Comparison of ENCODE assay signal across 7 mouse cellular contexts in the genomic region with DNA sequence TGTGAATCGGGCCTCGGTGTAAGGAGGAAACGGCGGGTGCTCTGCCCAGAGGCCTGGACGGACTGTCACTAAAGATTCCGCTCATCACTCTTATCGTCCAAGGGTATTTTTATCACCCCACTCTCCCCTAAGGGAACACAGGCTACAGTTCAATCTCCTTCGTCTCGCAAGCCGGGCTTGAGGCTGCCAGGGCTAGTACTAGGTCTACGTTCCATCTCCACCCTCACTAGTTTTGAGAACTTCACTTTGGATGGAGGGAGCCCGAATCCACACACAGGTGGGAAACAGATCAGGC. TPM values are rescaled to one million over a fixed set of nuclear protein-coding genes. Genes with fewer than 3 reads are reported as not detected.
DNase-seq lines count a peak whose midpoint lies in the region; ATAC-seq lines count a peak whose summit lies in the region.

No protein-coding gene starts in this region.

- peak overlapping the region; percentile 93 for H3K9ac ChIP-seq in lung, embryonic 16.5 days (ENCODE audit: low read length)
- peak overlapping the region; percentile 97 for H3K9ac ChIP-seq in limb, embryonic 15.5 days
- peak overlapping the region; percentile 76 for H3K9ac ChIP-seq in stomach, embryonic 15.5 days

- peaks cover 63% of the 10 kb centered on the region for H3K36me3 ChIP-seq in lung, embryonic 16.5 days (ENCODE audit: control insufficient read depth, insufficient read depth, low read length)
- H3K36me3 ChIP-seq in forebrain, embryonic 10.5 days (replicated peaks) = peaks cover 83% of the 10 kb centered on the region
- peaks cover 81% of the 10 kb centered on the region for H3K36me3 ChIP-seq in limb, embryonic 15.5 days
- peaks cover 71% of the 10 kb centered on the region for H3K36me3 ChIP-seq in stomach, embryonic 15.5 days

- peak overlapping the region; percentile 84 for H3K4me3 ChIP-seq in lung, embryonic 16.5 days (ENCODE audit: low read length)
- H3K4me3 ChIP-seq in forebrain, embryonic 10.5 days = peak overlapping the region; percentile 89
- peak overlapping the region; percentile 97 for H3K4me3 ChIP-seq in limb, embryonic 15.5 days
- peak overlapping the region; percentile 70 for H3K4me3 ChIP-seq in stomach, embryonic 15.5 days (replicated peaks)

- 4% methylated on average over 12 of the region's 12 CpGs for WGBS in lung, embryonic 16.5 days
- WGBS in forebrain, embryonic 10.5 days = 13% methylated on average over 12 of the region's 12 CpGs
- 7% methylated on average over 12 of the region's 12 CpGs for WGBS in limb, embryonic 15.5 days
- WGBS in stomach, embryonic 15.5 days = 5% methylated on average over 12 of the region's 12 CpGs

- H3K4me2 ChIP-seq in lung, embryonic 16.5 days (ENCODE audit: low read depth, low read length) = peak overlapping the region; percentile 86
- peak overlapping the region; percentile 82 for H3K4me2 ChIP-seq in limb, embryonic 15.5 days
- H3K4me2 ChIP-seq in stomach, embryonic 15.5 days = peak overlapping the region; percentile 85

- peak overlapping the region; percentile 96 for H3K27ac ChIP-seq in lung, embryonic 16.5 days (ENCODE audit: low read length)
- peak overlapping the region; percentile 95 for H3K27ac ChIP-seq in forebrain, embryonic 10.5 days
- peak overlapping the region; percentile 98 for H3K27ac ChIP-seq in limb, embryonic 15.5 days
- peak overlapping the region; percentile 93 for H3K27ac ChIP-seq in stomach, embryonic 15.5 days

- intact Hi-C loops in left cerebral cortex, postnatal 14 days (cut with DNase I) = no loop called here

- H3K27me3 ChIP-seq in lung, embryonic 16.5 days (ENCODE audit: control insufficient read depth, insufficient read depth, low read depth, low read length) = no peaks in the 10 kb centered on the region
- H3K27me3 ChIP-seq in forebrain, embryonic 10.5 days (ENCODE audit: poor library complexity, severe bottlenecking) = no peaks in the 10 kb centered on the region
- H3K27me3 ChIP-seq in limb, embryonic 15.5 days = no peaks in the 10 kb centered on the region
- H3K27me3 ChIP-seq in stomach, embryonic 15.5 days (replicated peaks) = no peaks in the 10 kb centered on the region

- no peaks in the 10 kb centered on the region for H3K9me3 ChIP-seq in lung, embryonic 16.5 days (ENCODE audit: control insufficient read depth, low read length)
- no peaks in the 10 kb centered on the region for H3K9me3 ChIP-seq in forebrain, embryonic 10.5 days
- no peaks in the 10 kb centered on the region for H3K9me3 ChIP-seq in limb, embryonic 15.5 days
- H3K9me3 ChIP-seq in stomach, embryonic 15.5 days = no peaks in the 10 kb centered on the region

- peaks cover 12% of the 10 kb centered on the region for H3K4me1 ChIP-seq in lung, embryonic 16.5 days (replicated peaks; ENCODE audit: control insufficient read depth, insufficient read depth, low read length)
- peaks cover 27% of the 10 kb centered on the region for H3K4me1 ChIP-seq in forebrain, embryonic 10.5 days
- peaks cover 24% of the 10 kb centered on the region for H3K4me1 ChIP-seq in limb, embryonic 15.5 days
- peaks cover 19% of the 10 kb centered on the region for H3K4me1 ChIP-seq in stomach, embryonic 15.5 days

- no peak; the same call in 1 of the 2 replicates for ATAC-seq in lung, embryonic 16.5 days (ENCODE audit: low read depth)
- ATAC-seq in limb, embryonic 15.5 days (ENCODE audit: insufficient number of reproducible peaks, low FRiP score, low TSS enrichment, low read depth) = no peak
- no peak for ATAC-seq in stomach, embryonic 15.5 days (ENCODE audit: insufficient read depth, low FRiP score, low read depth)

- DNase-seq in lung, postnatal 4 days = no peak
- DNase-seq in forebrain, embryonic 10.5 days (ENCODE audit: extremely low spot score, low spot score) = no peak
- no peak for DNase-seq in embryo, embryonic 9.5 days (ENCODE audit: extremely low spot score)
- no peak for DNase-seq in left cerebral cortex, postnatal 14 days (ENCODE audit: low spot score in 2 of 2)

RNA-seq across cellular contexts. Expression of a gene that starts 0.8 kb away (rescaled TPM):
- polyA plus RNA-seq in lung, embryonic 16.5 days (2015; fragmentation: Nextera tagmentation; extraction: Ambion mirVana) = 59.1 and 61.0 TPM in 2 replicates
- 76.1 and 79.9 TPM in 2 replicates for polyA plus RNA-seq in forebrain, embryonic 10.5 days (2016; fragmentation: Nextera tagmentation; extraction: Ambion mirVana)
- polyA plus RNA-seq in limb, embryonic 15.5 days (2015; fragmentation: Nextera tagmentation; extraction: Ambion mirVana) = 61.4 and 63.3 TPM in 2 replicates
- polyA plus RNA-seq in stomach, embryonic 15.5 days (2015; fragmentation: Nextera tagmentation; extraction: Ambion mirVana) = 58.8 and 61.5 TPM in 2 replicates
- total RNA-seq in left cerebral cortex, postnatal 14 days (2021) = 100 to 1,000 TPM; 119 to 128 TPM

RNA-seq across cellular contexts. Expression of a gene that starts 11.7 kb away (rescaled TPM):
- 86.0 and 95.5 TPM in 2 replicates for polyA plus RNA-seq in lung, embryonic 16.5 days (2015; fragmentation: Nextera tagmentation; extraction: Ambion mirVana)
- polyA plus RNA-seq in forebrain, embryonic 10.5 days (2016; fragmentation: Nextera tagmentation; extraction: Ambion mirVana) = 34.8 and 40.8 TPM in 2 replicates
- polyA plus RNA-seq in limb, embryonic 15.5 days (2015; fragmentation: Nextera tagmentation; extraction: Ambion mirVana) = 78.4 and 79.9 TPM in 2 replicates
- 40.5 and 46.6 TPM in 2 replicates for polyA plus RNA-seq in stomach, embryonic 15.5 days (2015; fragmentation: Nextera tagmentation; extraction: Ambion mirVana)
- total RNA-seq in left cerebral cortex, postnatal 14 days (2021) = 10 to 100 TPM; 36.0 to 38.3 TPM

RNA-seq across cellular contexts. Expression of a gene that starts 16.3 kb away (rescaled TPM):
- 97.4 and 107 TPM in 2 replicates for polyA plus RNA-seq in lung, embryonic 16.5 days (2015; fragmentation: Nextera tagmentation; extraction: Ambion mirVana)
- 113 and 117 TPM in 2 replicates for polyA plus RNA-seq in forebrain, embryonic 10.5 days (2016; fragmentation: Nextera tagmentation; extraction: Ambion mirVana)
- 104 and 107 TPM in 2 replicates for polyA plus RNA-seq in limb, embryonic 15.5 days (2015; fragmentation: Nextera tagmentation; extraction: Ambion mirVana)
- 99.0 and 102 TPM in 2 replicates for polyA plus RNA-seq in stomach, embryonic 15.5 days (2015; fragmentation: Nextera tagmentation; extraction: Ambion mirVana)
- total RNA-seq in left cerebral cortex, postnatal 14 days (2021) = 10 to 100 TPM; 76.7 to 80.8 TPM

RNA-seq across cellular contexts. Expression of a gene that starts 25.4 kb away (rescaled TPM):
- 108 and 118 TPM in 2 replicates for polyA plus RNA-seq in lung, embryonic 16.5 days (2015; fragmentation: Nextera tagmentation; extraction: Ambion mirVana)
- 160 and 164 TPM in 2 replicates for polyA plus RNA-seq in forebrain, embryonic 10.5 days (2016; fragmentation: Nextera tagmentation; extraction: Ambion mirVana)
- polyA plus RNA-seq in limb, embryonic 15.5 days (2015; fragmentation: Nextera tagmentation; extraction: Ambion mirVana) = 112 TPM in 2 replicates
- polyA plus RNA-seq in stomach, embryonic 15.5 days (2015; fragmentation: Nextera tagmentation; extraction: Ambion mirVana) = 92.9 and 97.2 TPM in 2 replicates
- 100 to 1,000 TPM; 126 to 130 TPM for total RNA-seq in left cerebral cortex, postnatal 14 days (2021)

RNA-seq across cellular contexts. Expression of a gene that starts 29.9 kb away (rescaled TPM):
- 76.6 and 89.7 TPM in 2 replicates for polyA plus RNA-seq in lung, embryonic 16.5 days (2015; fragmentation: Nextera tagmentation; extraction: Ambion mirVana)
- polyA plus RNA-seq in forebrain, embryonic 10.5 days (2016; fragmentation: Nextera tagmentation; extraction: Ambion mirVana) = 33.1 and 40.3 TPM in 2 replicates
- polyA plus RNA-seq in limb, embryonic 15.5 days (2015; fragmentation: Nextera tagmentation; extraction: Ambion mirVana) = 30.6 and 32.5 TPM in 2 replicates
- polyA plus RNA-seq in stomach, embryonic 15.5 days (2015; fragmentation: Nextera tagmentation; extraction: Ambion mirVana) = 65.5 and 67.3 TPM in 2 replicates
- total RNA-seq in left cerebral cortex, postnatal 14 days (2021) = 10 to 100 TPM; 36.1 to 38.4 TPM
